In the genomic region with DNA sequence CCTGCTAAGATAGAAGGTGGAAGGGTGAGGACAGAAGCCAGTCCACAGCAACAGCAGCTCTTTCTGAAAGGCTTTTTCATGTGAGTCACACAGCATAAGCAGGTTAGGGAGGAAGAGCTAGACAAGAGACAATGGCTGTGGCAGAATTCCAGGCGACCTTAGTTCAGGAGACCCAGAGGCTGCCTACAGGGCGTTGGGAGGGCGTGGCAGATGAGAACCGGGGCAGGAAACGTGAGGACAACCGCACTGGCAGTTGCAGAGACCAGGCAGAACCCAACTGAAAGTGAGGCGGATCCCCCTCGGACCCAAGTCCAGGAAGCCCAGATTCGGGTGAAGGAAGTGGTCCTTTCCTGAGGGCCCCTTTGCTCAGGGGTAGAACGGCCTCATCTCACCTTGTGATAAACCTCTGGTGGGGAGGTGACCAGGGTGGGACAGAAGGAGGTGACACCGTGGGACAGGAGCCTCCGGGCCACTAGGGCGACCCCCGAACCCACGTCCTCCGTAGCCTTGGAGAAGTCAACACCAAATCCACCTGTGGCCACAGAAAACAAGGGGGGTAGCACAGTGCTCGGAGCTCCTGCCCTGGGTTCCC, we compare ENCODE assay signal across 1 mouse cellular context.
TF ChIP-seq lines count a peak whose summit lies in the region.

No protein-coding gene starts in this region.

TF ChIP-seq in MEL, 35 proteins besides CTCF, POLR2A, EP300 and RAD21 (continued from another document):
- TF ChIP-seq NELFE (IDR thresholded peaks at IDR 0.05; ENCODE audit: low read depth, low read length) (peak; percentile 33; the same call in 1 of the 2 replicates), GATA1 (IDR thresholded peaks at IDR 0.05; ENCODE audit: low read depth, low read length) (no peak), TCF12 (IDR thresholded peaks at IDR 0.05; ENCODE audit: low read depth, low read length) (no peak), USF2 (IDR thresholded peaks at IDR 0.05; ENCODE audit: borderline replicate concordance in 1 of 2, insufficient read depth in 1 of 2, low read depth in 1 of 2, low read length in 2 of 2) (no peak), TBP (IDR thresholded peaks at IDR 0.05; ENCODE audit: low read depth, low read length) (no peak), JUND (IDR thresholded peaks at IDR 0.05; ENCODE audit: low read depth, low read length) (no peak), ZNF384 (IDR thresholded peaks at IDR 0.05; ENCODE audit: low read depth, low read length) (no peak), E2F4 (IDR thresholded peaks at IDR 0.05; ENCODE audit: borderline replicate concordance, low read depth, low read length) (no peak), CHD2 (IDR thresholded peaks at IDR 0.05; ENCODE audit: low read length) (no peak), TAL1 (IDR thresholded peaks at IDR 0.05; ENCODE audit: low read length) (no peak), BHLHE40 (IDR thresholded peaks at IDR 0.05; ENCODE audit: borderline replicate concordance, low read depth, low read length) (0 out of 2 replicates have a peak, but pooled peaks have one; percentile 35), ZKSCAN1 (IDR thresholded peaks at IDR 0.05; ENCODE audit: low read depth, low read length) (no peak), MAZ (IDR thresholded peaks at IDR 0.05; ENCODE audit: low read depth, low read length) (no peak), ETS1 (IDR thresholded peaks at IDR 0.05; ENCODE audit: low read depth, low read length) (no peak)
TF ChIP-seq in MEL: peak in this region for 3.
